Mouse (Mus musculus) forebrain, embryonic 12.5 days (tissue): ENCODE measurements around the gene Sec61a1. TPM values are rescaled to one million over a fixed set of nuclear protein-coding genes. Genes with fewer than 3 reads are reported as not detected.
A peak's percentile ranks its signal among the peaks of the same experiment; 100 is the strongest.

ENCODE experiments used
- ATAC-seq: fragments of 200-750 bp; cut with Nextera tagmentation; 2 replicates; pipeline ENCODE4 v1.8.0; 2017; ENCODE audit warnings: moderate TSS enrichment; ENCODE audit not compliant: low FRiP score
- H3K27ac ChIP-seq: fragments of 300-500 bp; sonication (generic); 2 replicates; pipeline ENCODE4 v1.5.1; 2016; ENCODE audit warnings: mild to moderate bottlenecking
- H3K27me3 ChIP-seq: fragments of 300-500 bp; sonication (generic); 2 replicates; pipeline ENCODE4 v1.6.1; 2016; ENCODE audit warnings: mild to moderate bottlenecking
- H3K36me3 ChIP-seq: fragments of 300-500 bp; sonication (generic); replicated peaks from 2 replicates; pipeline ENCODE4 v1.6.1; 2016; ENCODE audit warnings: mild to moderate bottlenecking
- H3K4me1 ChIP-seq: fragments of 300-500 bp; sonication (generic); 2 replicates; pipeline ENCODE4 v1.6.1; 2016
- H3K4me2 ChIP-seq: fragments of 300-500 bp; sonication (generic); 2 replicates; pipeline ENCODE4 v1.6.1; 2016; ENCODE audit warnings: mild to moderate bottlenecking, moderate library complexity
- H3K4me3 ChIP-seq: fragments of 300-500 bp; sonication (generic); replicated peaks from 2 replicates; pipeline ENCODE4 v1.5.1; 2016; ENCODE audit warnings: mild to moderate bottlenecking
- H3K9ac ChIP-seq: fragments of 300-500 bp; sonication (generic); 2 replicates; pipeline ENCODE4 v1.6.1; 2016; ENCODE audit warnings: mild to moderate bottlenecking
- H3K9me3 ChIP-seq: fragments of 300-500 bp; sonication (generic); 2 replicates; pipeline ENCODE4 v1.6.1; 2016
- WGBS: fragments of 180-500 bp; shearing (Covaris S2); methylation state at CpG from one replicate; pipeline ENCODE4 v1.1.7; 2016; 5-methylcytosine and 5-hydroxymethylcytosine counted together
- polyA plus RNA-seq: library from polyadenylated mRNA; unstranded; fragments of >200 nt; fragmentation: Nextera tagmentation; extraction: Ambion mirVana; gene quantifications from 2 replicates; pipeline ENCODE4 v1.2.1, GENCODE M21; 2016

Gene Sec61a1
- polyA plus RNA-seq, 1 experiment from 2014 or later, result 185 TPM

GRCm38 (mm10) chr6:88514546-88514945, 4.2 kb downstream of the Sec61a1 start:
- Histone ChIP-seq H3K27ac (no peak overlapping the region), H3K9me3 (no peaks in the 10 kb centered on the region), H3K4me2 (no peak overlapping the region), H3K4me1 (peaks cover 23% of the 10 kb centered on the region), H3K36me3 (peaks cover 69% of the 10 kb centered on the region), H3K27me3 (no peaks in the 10 kb centered on the region), H3K9ac (no peak overlapping the region), H3K4me3 (no peak overlapping the region)
- 91% methylated on average over 4 of the region's 4 CpGs for WGBS
- no peak for ATAC-seq

- WGBS, result 89% methylated on average over 8 of the region's 8 CpGs
- Histone ChIP-seq H3K4me1 (peaks cover 18% of the 10 kb centered on the region), H3K27me3 (no peaks in the 10 kb centered on the region), H3K9ac (no peak overlapping the region), H3K4me3 (no peak overlapping the region), H3K4me2 (no peak overlapping the region), H3K9me3 (no peaks in the 10 kb centered on the region), H3K36me3 (peaks cover 74% of the 10 kb centered on the region), H3K27ac (no peak overlapping the region)
- ATAC-seq, result no peak
Observed at GRCm38 (mm10) chr6:88513984-88514383, 4.7 kb downstream of the Sec61a1 start.

DNA sequence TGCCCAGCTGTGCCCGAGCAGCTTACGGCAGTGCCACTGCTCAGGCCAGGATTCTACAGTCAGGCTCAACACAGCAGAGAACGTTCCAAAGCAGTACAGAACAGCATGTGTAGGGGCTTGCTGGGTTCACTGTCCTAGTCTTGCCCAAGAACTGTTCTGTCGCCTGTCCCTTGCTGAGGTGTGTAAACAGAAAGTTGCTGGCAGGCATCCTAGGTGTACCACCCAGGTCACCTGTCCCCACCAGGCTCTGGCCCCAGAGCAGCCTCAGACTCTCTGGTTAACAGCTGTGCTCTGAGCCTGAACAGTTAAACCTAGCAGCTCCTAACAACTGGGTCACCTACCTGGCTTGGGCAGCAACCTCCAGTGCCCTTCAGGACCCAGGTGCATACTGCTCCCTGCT, 15.7 kb downstream of the Sec61a1 start:
- no peak overlapping the region for H3K4me2 ChIP-seq
- no peaks in the 10 kb centered on the region for H3K9me3 ChIP-seq
- H3K36me3 ChIP-seq, result peaks cover 67% of the 10 kb centered on the region
- H3K4me1 ChIP-seq, result peaks cover 5% of the 10 kb centered on the region; the same call in 1 of the 2 replicates
- no peak overlapping the region for H3K27ac ChIP-seq
- 95% methylated on average over 4 of the region's 4 CpGs for WGBS
- no peak overlapping the region for H3K9ac ChIP-seq
- no peak overlapping the region for H3K4me3 ChIP-seq
- peaks cover 7% of the 10 kb centered on the region; the same call in 1 of the 2 replicates for H3K27me3 ChIP-seq
- no peak for ATAC-seq

- Histone ChIP-seq H3K27me3 (peaks cover 7% of the 10 kb centered on the region; the same call in 1 of the 2 replicates), H3K27ac (no peak overlapping the region), H3K36me3 (peaks cover 66% of the 10 kb centered on the region), H3K4me3 (no peak overlapping the region), H3K9me3 (no peaks in the 10 kb centered on the region), H3K4me2 (no peak overlapping the region), H3K9ac (no peak overlapping the region), H3K4me1 (peaks cover 5% of the 10 kb centered on the region; the same call in 1 of the 2 replicates)
- 79% methylated on average over 13 of the region's 13 CpGs for WGBS
- no peak for ATAC-seq
Observed at GRCm38 (mm10) chr6:88502030-88502970, 16.4 kb downstream of the Sec61a1 start.

DNA sequence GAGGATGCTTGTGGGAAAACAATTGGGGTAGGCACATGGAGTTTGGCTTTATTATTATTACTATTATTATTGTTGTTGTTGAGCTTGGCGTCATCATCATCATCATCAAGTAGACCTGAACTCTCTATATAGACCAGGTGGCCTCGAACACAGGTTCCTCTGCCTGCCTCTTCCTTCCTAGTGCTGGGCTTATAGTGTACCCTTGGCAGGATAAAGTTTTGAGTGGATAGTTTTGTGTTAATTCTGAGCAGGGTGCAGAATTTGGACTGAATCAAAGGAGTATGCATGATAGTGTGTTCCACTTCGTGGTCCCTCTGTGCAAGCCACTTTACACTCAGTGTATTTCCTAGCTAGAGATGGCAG, 18.3 kb downstream of the Sec61a1 start:
- peak; percentile 42 for ATAC-seq
- Histone ChIP-seq H3K4me2 (peak overlapping the region; percentile 94), H3K4me3 (peak overlapping the region; percentile 60), H3K9ac (no peak overlapping the region; the same call in 1 of the 2 replicates), H3K9me3 (no peaks in the 10 kb centered on the region), H3K36me3 (peaks cover 57% of the 10 kb centered on the region), H3K27ac (no peak overlapping the region), H3K27me3 (peaks cover 7% of the 10 kb centered on the region; the same call in 1 of the 2 replicates), H3K4me1 (peaks cover 5% of the 10 kb centered on the region; the same call in 1 of the 2 replicates)
- 5% methylated on average over 3 of the region's 3 CpGs for WGBS

DNA sequence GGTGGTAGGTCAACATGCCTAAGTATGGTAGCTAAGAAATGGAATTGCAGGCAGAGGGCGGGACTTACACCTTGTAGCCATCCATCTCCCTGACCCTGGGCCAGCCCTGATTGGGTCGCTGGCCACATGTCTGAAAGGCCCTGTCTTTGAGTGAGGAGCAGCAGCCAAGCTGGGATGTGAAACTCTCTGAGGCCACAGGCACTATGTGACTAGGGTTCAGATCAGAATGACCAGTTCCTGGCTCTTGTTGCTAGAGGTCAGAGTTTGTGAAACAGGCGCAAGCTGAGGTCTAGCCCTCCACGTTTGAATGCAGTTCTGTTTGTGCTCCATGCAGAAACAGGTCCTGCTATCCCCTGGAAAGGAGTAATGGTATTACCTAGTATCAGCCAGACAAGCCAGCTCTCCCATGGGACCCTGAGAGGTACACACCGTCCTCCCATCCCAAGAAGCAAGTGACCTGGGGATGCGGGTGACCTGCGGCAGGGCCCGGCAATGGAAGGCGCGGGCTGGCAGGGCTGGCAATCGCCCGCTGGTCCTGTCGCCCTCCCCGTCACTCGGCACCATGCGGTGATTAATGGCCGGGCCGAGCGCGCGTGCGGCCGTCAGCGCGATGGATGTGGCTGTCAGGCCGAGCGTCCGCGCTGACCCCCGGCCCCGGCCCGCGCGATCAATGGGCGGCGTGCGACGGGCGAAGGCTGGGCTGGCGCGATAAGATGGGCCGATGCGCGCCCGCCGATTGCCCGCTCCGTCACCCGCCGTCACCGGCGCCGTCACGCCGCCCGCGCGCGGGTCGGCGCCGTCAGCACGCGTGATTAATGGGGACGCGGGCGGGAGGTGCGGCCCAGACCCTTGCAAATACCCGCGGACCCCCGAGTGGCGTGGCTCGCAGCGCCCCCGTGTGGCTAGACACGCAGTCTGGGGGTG, 19.0 kb downstream of the Sec61a1 start:
- Histone ChIP-seq H3K36me3 (peaks cover 50% of the 10 kb centered on the region), H3K4me1 (peaks cover 5% of the 10 kb centered on the region; the same call in 1 of the 2 replicates), H3K4me2 (peak overlapping the region; percentile 94), H3K4me3 (peak overlapping the region; percentile 60), H3K9ac (peak overlapping the region; percentile 77), H3K27ac (no peak overlapping the region), H3K9me3 (no peaks in the 10 kb centered on the region), H3K27me3 (peaks cover 7% of the 10 kb centered on the region; the same call in 1 of the 2 replicates)
- peak; percentile 89 for ATAC-seq
- WGBS, result 2% methylated on average over 75 of the region's 76 CpGs

DNA sequence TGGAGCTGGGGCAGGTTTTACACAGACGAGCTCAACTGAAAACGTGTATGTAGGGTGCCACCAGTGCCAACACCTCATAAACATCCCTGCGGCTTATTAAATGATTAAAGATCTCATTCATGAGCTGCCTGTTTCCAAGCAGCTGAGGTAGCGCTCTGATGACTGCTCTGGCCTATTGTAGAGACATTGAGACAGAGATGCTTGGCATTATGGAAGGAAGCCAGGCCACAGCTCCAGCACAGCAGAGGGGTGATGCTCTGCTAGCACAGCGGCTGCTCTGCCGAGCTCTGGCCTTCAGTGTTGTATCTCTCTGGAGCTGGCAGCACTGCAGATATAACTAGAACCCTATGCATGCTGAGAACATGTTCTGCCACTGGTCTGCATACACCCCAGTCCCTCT, 25.0 kb downstream of the Sec61a1 start:
- Histone ChIP-seq H3K27me3 (no peaks in the 10 kb centered on the region), H3K4me2 (no peak overlapping the region), H3K27ac (no peak overlapping the region), H3K9me3 (no peaks in the 10 kb centered on the region), H3K4me1 (no peaks in the 10 kb centered on the region), H3K9ac (no peak overlapping the region), H3K36me3 (peaks cover 58% of the 10 kb centered on the region), H3K4me3 (no peak overlapping the region)
- 90% methylated on average over 6 of the region's 6 CpGs for WGBS
- ATAC-seq, result no peak

- 91% methylated on average over 12 of the region's 12 CpGs for WGBS
- peaks cover 66% of the 10 kb centered on the region for H3K36me3 ChIP-seq
- H3K4me3 ChIP-seq, result no peak overlapping the region
- no peak overlapping the region for H3K4me2 ChIP-seq
- no peaks in the 10 kb centered on the region for H3K4me1 ChIP-seq
- H3K27ac ChIP-seq, result no peak overlapping the region
- no peak for ATAC-seq
- no peaks in the 10 kb centered on the region for H3K27me3 ChIP-seq
- no peak overlapping the region for H3K9ac ChIP-seq
- no peaks in the 10 kb centered on the region for H3K9me3 ChIP-seq
Observed at GRCm38 (mm10) chr6:88490629-88491354, 27.9 kb downstream of the Sec61a1 start.

DNA sequence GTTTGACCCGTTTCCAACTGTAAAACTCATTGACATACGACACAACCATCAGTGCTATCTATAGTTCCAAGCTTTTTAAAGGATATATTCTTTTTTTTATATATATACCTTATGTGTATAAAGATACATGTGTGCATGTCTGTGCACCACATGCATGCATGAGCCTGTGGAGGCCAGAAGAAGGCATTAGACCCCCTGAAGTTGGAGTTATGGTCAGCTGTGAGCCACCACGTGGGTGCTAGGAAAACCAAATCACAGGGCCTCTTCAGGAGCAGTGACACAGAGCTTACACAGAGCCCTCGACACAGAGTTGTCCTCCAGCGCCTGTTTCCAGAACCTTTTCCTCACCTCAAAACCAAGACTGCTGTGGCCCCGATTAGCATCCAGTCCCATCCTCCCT, 28.9 kb downstream of the Sec61a1 start:
- no peak overlapping the region for H3K4me2 ChIP-seq
- H3K36me3 ChIP-seq, result peaks cover 74% of the 10 kb centered on the region
- no peaks in the 10 kb centered on the region for H3K27me3 ChIP-seq
- no peaks in the 10 kb centered on the region for H3K4me1 ChIP-seq
- ATAC-seq, result no peak
- no peak overlapping the region for H3K27ac ChIP-seq
- WGBS, result 88% methylated on average over 6 of the region's 6 CpGs
- no peak overlapping the region for H3K4me3 ChIP-seq
- H3K9ac ChIP-seq, result no peak overlapping the region
- H3K9me3 ChIP-seq, result no peaks in the 10 kb centered on the region

GRCm38 (mm10) chr6:88489026-88489425, 29.7 kb downstream of the Sec61a1 start:
- 91% methylated on average over 7 of the region's 7 CpGs for WGBS
- H3K27ac ChIP-seq, result no peak overlapping the region
- peaks cover 80% of the 10 kb centered on the region for H3K36me3 ChIP-seq
- no peak for ATAC-seq
- no peaks in the 10 kb centered on the region for H3K9me3 ChIP-seq
- H3K9ac ChIP-seq, result no peak overlapping the region
- no peaks in the 10 kb centered on the region for H3K27me3 ChIP-seq
- no peak overlapping the region for H3K4me2 ChIP-seq
- H3K4me3 ChIP-seq, result no peak overlapping the region
- no peaks in the 10 kb centered on the region for H3K4me1 ChIP-seq

DNA sequence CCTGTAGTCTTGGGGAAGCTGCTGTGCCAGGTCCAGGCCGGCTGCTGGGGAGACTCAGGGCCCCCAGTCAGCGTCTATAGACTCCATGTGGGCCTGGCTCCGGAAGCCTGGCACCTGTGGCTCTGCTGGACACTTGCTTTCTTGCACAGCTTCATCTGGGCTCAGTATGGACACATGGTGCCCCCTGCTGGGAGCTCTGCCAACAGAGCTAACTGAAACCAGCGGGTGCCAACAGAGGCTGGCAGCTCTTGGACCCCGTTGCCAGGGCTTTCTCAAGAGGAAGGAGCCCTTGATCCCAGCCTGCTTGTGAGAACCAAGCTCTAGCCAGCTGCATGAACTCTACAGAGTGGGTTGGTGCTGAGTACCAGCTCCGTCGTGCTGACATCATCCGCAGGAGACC, 31.8 kb downstream of the Sec61a1 start:
- H3K9me3 ChIP-seq, result no peaks in the 10 kb centered on the region
- H3K36me3 ChIP-seq, result peaks cover 80% of the 10 kb centered on the region
- no peaks in the 10 kb centered on the region for H3K27me3 ChIP-seq
- no peak for ATAC-seq
- WGBS, result 95% methylated on average over 8 of the region's 8 CpGs
- H3K4me3 ChIP-seq, result no peak overlapping the region
- H3K4me1 ChIP-seq, result no peaks in the 10 kb centered on the region
- no peak overlapping the region for H3K27ac ChIP-seq
- no peak overlapping the region for H3K9ac ChIP-seq
- H3K4me2 ChIP-seq, result no peak overlapping the region

DNA sequence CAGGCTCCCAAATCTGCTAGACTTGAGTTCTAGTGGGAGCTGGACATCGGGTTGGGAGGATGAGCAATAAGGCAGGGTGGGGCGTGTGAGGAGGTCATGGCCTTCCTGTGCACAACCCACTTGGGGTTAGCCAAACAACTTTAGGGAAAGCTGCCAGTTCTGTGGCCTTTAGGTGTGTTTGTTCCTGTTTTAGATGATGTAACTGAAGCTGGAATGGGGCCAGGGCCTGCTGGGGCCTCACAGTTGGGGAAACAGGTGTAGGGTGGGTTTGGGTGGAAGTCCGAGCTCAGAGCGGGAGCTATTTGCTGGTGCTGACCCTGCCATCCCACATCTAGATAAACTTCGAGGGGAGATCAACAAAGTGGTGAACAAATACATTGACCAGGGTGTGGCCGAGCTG, 33.3 kb downstream of the Sec61a1 start:
- no peaks in the 10 kb centered on the region for H3K27me3 ChIP-seq
- no peak overlapping the region for H3K27ac ChIP-seq
- peaks cover 88% of the 10 kb centered on the region for H3K36me3 ChIP-seq
- no peak for ATAC-seq
- no peaks in the 10 kb centered on the region for H3K9me3 ChIP-seq
- WGBS, result 94% methylated on average over 6 of the region's 6 CpGs
- H3K9ac ChIP-seq, result no peak overlapping the region
- no peak overlapping the region for H3K4me3 ChIP-seq
- H3K4me2 ChIP-seq, result no peak overlapping the region
- no peaks in the 10 kb centered on the region for H3K4me1 ChIP-seq
